Comparison of ENCODE assay signal across 13 mouse cellular contexts in genomic region chr17:70455036-70455435, GRCm38 (mm10).
"Had no signal": no experiment of that assay in that cellular context is flagged by ENCODE, and none has a peak within 500 bp of the region (broad histone marks: within the 10 kb centered on the region; RNA-seq: fewer than 3 reads in every experiment).

No protein-coding gene starts in this region.

- DNase-seq: kidney, adult 18-20 months; kidney, adult 9 months; kidney, postnatal 14 days; kidney, postnatal 4 days; layer of hippocampus, adult 9-11 months; layer of hippocampus, postnatal 36 days; left cerebral cortex, postnatal 4 days; liver, postnatal 0 days; lung, postnatal 10 days; lung, postnatal 36 days; right cerebral cortex, adult 18-20 months; right cerebral cortex, postnatal 14 days; right cerebral cortex, postnatal 4 days had no signal
